Mouse (Mus musculus) right cerebral cortex, adult 18-20 months (tissue): ENCODE measurements around the gene Tns2.

ENCODE experiments used
- DNase-seq: peaks from one replicate; pipeline ENCODE4 v3.0.0; 2022; ENCODE audit warnings: mixed read lengths

Tns2 gene

DNA sequence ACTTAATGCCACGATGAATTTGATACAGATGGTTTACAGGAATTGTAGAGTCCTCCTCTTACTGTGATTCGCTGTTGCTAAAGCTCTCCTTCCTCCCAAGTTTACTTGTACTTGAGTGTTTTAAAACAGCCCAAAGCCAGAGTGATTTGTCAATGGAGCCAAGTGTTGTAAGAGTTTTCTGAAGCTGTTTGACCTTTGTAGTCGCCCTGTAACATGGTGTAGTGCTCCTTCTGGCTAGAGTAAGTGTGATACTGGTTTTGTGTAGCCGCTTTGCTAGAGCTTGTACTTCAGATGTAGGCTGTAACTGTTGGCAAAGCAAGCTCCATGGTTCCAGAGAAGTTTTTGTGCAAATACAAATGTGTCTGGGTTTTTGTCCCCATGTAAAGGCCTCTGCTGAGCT, 8.0 kb upstream of the Tns2 start:
- DNase-seq, result no peak

DNA sequence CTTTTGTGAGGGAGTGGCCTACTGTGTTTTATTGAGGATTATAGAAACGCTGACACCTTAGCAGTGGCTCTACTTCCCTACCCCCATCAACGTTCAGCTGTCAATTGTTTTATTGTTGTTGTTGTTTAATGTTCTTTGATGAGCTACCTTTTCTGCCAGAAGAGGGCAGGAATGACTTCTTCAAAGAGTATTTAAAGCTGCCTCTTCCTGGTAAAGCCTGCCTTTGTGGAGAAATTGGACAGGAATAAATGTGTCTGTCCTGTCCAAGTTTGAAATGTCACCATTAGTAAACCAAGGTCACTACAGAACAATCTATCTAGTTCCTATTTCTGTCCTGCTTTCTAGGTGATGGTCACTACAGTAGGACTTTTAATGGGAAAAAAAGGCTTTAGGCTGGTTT, 6.1 kb upstream of the Tns2 start:
- DNase-seq, result no peak

DNA sequence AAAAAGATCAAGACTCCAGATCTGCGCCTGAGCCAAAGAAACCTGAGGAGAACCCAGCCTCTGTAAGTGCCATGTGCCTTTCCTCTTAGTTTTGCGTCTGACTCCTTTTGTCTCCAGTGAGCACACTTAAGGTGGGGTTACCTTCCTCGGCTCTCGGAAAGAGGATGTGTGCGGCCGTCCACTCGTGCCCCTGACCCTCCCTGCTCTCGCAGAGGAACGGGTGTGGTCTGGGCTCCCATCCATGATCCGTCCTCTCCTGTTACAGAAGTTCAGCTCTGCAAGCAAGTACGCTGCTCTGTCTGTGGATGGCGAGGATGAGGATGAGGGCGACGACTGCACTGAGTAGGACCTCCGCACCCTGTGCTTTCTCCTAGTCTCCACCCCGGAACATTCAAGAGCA, 5.2 kb upstream of the Tns2 start:
- DNase-seq, result no peak

DNA sequence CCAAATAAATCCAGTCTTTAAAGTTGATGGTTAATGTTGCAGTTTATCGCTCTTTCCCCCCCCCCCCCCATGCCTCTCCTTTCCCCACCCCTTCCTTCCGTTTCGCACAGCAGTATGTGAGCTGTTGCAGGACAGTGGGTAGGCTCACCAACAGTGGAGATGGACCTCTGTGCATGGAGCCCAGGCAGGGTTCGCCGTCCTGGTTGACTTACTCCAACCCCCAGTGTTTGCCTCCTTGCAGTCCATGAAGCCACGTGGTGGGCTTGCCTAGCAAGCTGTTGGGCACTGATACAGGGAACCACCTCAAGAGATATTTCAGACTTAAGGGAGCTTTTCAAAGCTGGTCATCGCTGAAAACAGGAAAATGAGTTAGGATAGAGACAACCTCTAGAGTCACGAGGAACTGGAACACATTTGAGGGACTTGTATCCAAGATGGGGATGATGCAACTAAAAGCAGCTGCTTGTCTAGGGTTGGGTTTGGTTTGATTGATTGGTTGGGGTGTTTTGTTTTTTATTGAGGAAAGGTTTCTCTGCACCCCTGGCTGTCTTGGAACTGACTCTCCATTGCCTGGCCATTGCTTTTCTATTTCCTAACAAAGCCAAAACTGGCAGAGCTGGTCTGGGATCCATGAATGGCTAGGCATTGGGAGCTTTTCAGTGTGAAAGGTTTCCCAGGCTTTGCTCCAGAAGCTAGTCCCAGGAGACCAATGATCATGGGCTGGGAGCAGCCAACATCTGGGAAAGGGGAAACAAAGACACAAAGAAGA, 2.9 kb upstream of the Tns2 start:
- no peak for DNase-seq

DNA sequence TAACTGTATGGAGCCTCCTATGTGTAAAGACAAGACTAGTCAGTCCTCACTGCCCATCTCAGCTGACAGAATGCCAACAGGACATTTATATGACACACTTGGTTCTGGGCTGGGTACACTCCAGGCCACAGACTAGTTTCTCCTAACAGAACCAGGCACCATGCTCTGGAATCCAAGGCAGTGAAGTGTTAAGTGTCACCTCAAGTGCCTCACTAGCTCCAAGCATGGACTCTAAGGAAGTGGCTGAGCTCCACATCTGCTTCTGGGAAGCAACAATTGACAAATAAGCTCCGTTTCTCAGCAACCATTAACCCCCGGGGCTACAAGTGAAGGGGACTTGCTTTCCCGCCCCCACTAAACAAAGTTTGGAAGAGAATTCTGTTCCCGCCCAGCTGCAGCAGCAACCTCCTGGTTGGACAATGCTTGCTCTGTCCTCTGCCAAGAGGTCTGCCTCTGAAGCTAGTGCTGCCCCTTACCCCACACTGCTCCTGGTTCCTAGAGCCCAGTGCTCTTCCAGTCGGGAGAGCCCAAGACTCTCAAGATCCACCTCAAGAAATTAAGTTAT, 2.1 kb upstream of the Tns2 start:
- no peak for DNase-seq

DNA sequence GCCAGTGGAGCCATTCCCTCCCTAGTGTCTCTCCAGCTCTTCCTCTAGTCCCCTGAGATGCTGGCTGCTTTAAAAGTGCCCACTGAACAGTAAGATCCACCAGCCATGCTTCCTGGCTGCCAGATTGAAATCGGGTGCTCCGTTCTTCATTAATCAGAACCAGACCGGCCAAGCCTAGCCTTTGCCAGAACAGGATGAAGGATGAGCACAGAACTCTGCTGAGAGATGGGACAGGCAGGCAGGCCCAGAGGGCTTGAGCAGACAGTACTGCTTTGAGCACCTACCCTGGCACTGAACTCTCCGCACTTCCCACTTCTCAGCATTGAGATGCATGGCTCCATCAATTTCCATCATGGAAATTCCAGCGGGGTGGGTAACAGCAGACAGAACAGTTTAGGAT, 953 bp upstream of the Tns2 start:
- DNase-seq, result no peak

DNA sequence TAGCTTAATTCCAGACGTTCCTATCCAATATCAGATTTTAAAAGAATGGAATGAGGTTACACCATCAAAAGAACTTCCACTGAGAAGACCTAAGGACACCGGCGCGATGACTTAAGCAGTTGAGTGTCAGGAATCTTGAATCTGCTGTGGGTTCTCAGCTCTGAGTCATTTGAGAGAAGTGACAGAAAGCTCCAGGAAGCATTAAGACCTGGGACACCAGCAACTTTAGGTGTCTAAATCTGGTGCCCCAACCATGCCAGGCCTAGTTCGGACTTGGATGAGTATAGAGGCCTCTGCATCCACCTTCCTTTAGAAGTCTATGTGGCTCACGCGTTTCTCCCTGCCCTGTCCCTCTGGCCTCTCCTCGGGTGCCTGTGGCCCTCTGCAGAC, 447 bp upstream of the Tns2 start:
- no peak for DNase-seq

DNA sequence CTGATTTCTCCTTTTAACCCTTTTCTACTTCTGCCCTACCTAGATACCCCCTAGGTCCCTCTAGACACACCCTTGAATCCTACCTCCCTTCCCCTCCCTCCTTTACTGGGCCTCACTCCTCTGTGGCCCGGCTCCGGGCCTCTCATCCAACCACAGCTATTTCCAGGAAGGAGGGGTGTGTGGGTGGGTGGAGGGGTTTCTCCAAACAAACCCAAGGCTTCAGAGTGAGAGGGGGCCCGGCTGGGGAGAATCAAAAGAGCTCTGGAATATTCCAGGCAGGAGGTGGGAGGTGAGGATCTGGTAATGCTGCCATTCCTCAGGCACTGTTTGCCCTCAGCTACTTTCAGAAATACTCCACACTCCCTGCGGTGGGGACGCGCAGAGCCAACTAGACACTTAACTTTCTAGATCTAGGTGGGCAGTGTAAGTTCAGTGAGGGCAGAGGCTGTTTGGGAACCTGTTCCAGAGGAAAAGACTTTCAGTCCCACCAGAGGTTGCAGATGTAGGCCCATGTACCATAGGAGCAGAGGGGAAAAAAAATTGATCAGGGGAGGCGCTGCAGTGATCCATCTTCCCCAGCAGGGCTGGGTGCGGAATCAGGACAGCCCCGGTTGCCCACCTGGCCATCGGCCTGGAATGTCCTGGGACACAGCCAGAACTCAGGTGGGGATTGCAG, 921 bp downstream of the Tns2 start:
- DNase-seq, result no peak

DNA sequence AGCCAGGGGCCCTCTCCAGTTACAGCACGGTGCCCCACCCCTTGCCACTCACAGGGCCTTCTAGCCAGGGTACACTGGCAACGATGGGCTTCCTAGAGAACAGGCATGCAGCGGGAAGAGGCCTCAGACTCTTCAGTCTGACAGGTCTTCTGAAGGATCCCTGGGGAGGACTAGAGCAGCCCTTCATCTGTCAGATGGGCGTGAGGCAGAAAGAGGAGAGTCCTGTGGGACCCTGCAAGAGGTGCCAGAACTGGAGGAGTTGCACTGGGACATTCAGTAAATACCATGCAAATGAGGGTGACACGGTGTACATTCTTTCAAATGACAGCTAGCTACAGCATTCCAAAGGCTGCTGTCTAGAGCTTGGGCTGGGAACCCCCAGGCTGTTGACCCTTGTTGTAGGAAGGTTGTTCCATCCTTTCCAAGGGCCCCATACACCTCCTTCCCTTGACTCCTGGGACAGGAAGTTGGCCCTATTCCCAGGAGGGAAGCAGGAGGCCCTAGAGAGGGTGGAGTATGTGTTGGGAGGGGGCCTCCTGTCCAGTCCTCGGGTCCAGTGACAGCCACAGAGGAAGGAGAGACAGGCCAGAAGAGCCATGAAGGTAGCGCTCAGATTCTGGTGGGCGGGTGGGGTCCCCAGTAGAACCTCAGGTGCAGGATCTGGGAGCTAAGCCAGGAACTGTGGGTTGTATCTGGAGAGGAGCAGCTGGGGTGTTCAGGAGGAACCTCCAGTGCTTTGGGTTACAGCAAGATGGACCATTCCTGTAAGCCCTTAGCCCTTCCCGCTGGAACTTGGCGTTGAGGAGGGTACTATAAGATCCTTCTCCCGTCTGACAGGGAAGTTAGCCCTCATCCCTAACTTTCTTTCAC, 1.7 kb downstream of the Tns2 start:
- no peak for DNase-seq

DNA sequence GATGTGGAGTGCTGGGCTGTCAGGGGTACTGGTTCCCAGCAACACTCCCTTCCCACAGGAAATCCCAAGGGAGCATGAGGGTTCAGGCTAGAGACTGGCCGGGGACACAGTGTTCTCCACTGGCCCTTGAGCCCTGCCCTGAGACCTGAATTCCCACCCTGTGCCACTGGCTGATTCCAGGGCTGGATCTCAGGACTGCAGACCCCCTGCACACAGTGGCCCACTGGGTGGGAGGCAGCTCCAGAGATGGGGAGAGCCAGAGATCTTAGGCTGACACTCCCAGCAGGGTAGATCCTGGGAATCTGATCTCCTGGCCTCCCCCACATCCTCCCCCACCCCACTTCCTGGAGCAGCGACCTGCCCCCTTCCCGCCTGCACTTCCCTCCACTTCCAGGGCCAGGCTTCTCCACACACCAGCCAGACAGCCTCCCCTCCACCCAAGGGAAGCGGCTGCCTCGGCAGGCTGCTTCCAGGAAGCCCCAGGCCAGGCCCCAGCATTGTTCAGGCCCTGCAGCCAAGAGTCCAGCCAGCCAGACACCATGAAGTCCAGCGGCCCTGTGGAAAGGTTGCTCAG, 2.4 kb downstream of the Tns2 start:
- DNase-seq, result no peak

DNA sequence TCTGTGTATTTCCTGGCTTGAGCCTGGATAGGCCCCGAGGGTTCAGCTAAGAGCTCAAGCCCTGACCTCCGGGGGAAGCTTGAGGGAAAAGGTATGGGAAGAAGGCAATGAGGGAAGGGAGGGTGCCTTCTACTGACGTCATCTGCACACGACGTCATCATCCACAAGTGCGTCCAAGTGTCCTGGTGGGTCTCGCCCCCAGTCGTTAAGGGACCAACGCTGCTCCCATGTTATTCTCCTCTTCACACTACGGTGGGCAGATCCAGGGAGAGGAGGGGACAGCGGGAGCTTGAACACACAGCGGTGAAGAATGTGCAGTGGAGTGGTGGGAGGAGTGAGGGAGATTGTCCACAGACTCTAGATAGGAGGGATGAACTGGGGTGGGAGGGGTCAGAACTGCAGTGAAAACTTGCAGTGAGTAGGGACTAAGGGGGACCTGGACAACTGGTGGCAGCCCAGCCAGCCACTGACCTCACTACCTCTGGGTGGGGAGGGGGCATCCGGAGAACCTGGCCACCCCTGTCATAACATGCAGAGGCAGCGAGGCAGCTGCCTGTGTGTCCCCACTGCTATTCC, 3.2 kb downstream of the Tns2 start:
- DNase-seq, result no peak

DNA sequence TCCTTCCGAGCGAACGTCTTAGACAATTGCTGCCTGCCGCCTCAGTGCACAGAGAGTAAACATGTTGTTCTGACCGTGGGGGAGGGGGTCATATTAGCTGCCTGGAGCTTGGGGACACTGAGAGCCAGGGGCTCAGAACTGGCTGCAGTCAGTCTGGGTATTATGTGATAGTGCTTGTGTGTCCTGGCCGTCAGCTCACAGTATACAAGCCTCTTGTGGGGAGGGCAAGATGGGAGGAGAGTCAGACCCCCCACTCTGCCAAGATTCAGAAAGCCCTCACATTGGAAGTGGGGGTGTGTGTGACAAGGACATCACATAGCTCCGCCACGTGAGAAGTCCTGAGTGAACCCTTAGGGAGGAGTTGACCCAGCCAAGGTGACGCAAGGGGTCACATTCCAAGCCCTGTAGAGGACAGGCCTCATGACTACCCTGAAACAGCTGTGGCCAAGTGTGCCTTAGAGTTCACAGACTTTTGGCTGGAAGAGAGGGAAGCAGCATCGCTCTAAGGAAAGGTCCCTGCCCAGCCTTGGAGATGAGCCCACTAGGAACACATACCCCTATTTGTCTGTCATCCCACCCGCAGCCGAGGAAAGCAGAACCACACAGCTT, 3.8 kb downstream of the Tns2 start:
- DNase-seq, result no peak

DNA sequence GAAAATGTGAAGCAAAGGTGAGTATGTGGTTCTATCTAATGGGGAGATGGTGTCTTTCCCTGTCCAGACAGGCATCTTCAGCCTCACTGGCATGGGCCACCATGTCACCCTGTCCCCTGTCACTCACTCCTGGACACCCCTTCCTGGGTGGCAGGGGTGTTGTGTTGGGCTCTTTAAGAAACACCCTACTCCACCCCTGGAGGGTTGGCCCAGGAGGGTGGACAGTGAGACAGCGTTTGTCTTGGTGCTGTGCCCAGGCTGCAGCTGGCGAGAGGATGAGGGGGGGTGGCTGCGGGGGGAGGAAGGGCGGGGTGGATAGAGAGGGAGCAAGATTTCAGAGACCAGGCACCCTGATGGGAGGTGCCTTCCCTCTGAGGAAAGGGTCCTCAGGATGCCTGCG, 5.1 kb downstream of the Tns2 start:
- DNase-seq, result no peak

DNA sequence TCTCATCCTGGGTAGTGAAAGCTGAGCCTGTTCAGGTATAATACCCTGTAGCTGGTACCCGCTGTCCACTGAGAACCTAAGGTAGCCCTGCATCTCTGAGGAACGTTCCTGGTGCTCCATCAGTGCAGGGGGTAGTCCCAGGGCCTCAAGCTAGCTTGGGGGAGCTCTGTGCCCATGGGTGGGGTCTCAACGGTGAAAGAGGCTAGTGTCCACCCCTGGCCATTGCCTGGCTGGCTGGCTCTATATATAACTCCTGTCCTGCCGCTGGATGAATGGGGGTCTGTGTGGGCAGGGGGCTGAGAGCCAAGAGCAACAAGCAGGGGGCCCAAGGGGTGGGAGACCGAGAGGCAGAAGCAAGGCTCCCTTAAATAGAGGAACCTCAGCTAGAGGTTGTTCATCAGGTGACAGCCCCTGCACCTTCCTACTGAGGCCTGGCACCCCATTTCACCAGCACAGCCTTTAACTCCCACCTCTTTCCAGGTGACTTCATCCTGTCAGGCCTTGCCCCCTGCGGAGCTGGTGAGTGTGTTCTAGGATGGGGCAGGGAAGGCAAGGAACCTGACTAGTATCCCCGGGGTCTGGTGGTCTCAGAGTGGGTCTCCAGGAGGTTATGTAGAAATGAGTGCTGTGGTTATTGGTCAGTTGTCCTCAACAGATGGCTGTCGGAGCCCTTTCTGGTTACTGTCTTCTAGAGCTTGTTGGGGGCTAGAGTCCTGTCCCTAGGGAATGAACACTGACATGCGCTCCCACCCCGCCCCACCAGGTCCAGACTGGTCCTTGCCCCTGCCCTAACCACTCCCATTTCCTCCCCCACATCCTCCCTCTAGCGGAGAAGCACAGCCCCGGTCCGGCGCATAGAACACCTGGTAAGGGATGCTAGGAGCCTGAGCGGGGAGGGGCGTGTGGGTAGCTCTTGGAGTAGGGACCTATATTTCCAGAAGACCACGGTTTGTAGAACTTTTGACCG, 5.8 kb downstream of the Tns2 start:
- DNase-seq, result no peak

DNA sequence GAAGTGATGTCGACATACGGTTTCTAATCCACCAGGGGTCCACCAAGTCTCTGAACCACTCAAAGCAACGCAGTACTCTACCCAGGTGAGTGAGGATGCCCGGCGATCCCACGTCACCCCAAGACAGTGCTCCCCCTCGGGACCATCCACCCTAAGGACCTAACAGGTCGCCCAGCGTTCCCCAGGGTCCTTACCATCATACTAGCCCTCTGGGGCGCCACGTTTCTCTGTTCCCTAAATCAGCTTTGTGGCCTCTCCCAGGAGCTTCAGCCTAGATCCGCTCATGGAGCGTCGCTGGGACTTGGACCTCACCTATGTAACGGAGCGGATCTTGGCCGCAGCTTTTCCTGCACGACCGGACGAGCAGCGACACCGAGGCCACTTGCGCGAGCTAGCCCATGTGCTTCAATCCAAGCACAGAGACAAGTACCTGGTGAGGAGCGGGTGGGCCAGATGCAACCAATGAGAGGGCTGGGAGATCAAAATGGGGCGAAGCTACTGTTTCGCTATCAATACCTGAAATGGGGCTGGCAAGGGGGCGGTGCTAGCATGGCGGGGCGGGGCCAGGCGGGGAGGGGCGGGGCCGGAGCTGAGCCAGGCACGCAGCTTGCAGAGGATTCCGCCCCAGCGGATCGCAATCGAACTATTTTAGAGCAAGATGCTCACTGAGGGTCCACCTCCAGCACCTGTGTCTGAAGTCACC, 6.7 kb downstream of the Tns2 start:
- no peak for DNase-seq

DNA sequence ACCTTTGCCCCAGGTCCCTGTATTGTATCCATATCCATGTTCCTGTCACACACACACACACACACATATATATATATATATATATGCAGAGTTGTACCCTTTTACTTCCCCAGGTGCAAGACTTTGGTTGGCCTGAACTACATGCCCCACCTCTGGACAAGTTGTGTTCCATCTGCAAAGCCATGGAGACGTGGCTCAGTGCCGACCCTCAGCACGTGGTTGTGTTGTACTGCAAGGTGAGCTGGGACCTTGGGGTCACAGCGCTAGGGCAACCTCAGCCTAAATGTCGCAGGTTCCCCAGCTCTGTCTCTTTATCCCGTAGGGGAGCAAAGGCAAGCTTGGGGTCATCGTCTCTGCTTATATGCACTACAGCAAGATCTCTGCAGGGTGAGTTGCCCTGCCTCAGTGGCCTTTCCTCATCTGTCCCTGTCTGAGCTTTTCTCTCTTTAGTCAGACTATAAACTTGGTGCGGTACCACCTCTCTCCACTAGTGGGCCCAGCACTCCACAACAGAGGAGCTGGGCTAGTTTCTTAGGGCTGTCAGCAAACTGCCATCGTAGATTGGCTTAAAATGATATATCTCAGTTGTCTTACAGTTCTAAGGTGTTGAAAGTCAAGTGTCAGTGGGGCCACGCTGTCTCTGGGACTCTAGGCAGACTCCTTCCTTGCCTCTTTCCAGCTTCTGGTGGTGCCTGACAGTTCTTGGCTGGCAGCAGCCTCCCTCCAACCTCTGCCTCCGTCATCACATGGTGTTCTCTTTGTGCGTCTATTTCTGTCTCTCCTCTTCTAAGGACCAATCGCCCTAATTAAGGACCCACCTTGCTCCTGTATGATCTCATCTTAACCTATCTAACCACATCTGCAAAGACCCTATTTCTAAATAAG, 7.7 kb downstream of the Tns2 start:
- DNase-seq, result no peak

DNA sequence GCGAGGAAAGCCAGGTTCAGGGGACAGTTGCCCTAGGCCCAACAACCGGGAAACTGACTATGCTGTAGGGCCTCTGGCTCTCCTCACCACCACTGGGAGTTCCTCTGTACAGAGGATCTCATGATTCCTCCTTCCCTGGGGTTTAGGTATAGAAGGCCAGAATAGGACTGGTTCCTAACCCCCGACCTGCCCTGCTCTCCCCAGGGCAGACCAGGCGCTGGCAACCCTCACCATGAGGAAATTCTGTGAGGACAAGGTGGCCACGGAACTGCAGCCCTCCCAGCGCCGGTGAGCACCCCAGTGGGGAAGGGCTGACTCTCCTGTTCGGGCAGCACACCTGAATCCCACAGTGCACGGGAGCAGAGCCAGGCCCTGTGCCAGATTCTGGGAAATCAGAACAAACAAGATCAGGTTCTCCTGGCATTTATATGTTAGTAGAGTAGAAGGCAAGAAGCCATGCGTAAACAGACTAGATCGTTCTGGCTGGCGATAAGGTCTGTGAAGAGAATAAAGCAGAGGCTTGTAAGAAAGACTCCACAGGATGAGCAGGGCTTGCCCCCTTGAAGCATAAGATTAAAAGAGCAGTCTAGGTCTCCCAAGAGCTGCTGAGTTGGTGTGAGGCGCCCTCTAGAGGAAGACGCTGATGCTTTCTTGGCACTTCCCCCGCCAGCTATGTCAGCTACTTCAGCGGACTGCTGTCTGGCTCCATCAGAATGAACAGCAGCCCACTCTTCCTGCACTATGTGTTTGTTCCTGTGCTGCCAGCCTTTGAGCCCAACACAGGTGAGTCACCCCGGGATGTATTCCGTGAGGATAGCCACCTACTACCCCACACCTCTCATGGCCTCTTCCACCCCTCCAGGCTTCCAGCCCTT, 8.7 kb downstream of the Tns2 start:
- peak; percentile 81 for DNase-seq

DNA sequence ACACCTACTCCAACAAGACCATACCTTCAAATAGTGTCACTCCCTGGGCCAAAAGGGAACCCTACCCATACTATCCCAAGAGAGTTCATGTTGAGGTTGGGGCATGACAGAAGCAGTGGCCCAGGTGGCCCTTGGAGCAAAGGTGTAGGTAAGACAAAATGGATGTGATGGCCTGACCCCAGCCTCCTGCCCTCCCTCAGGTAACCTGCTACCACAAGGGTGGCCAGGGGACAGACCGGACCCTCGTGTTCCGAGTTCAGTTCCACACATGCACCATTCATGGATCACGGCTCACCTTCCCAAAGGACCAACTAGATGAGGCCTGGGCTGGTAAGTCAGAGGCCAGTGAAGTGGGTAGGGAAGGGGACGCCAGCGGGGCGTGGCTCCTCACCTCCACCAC, 10.1 kb downstream of the Tns2 start:
- no peak for DNase-seq
